Mouse (Mus musculus) bone marrow, adult 2 months (tissue): ENCODE data around the gene Acadm. TPM values are rescaled to one million over a fixed set of nuclear protein-coding genes. Genes with fewer than 3 reads are reported as not detected.
A peak's percentile ranks its signal among the peaks of the same experiment; 100 is the strongest.

Experiments
- H3K27ac ChIP-seq: fragments of 200-500 bp; 2 replicates; pipeline ENCODE4 v1.5.1; 2012; ENCODE audit warnings: low read depth, mild to moderate bottlenecking, control low read depth, inconsistent platforms, low read length; ENCODE audit not compliant: control insufficient read depth, poor library complexity, insufficient read depth
- H3K4me1 ChIP-seq: fragments of 200-500 bp; 2 replicates; pipeline ENCODE4 v1.6.1; 2011; ENCODE audit warnings: low read length; ENCODE audit not compliant: control insufficient read depth, insufficient read depth
- H3K4me3 ChIP-seq: fragments of 200-500 bp; replicated peaks from 2 replicates; pipeline ENCODE3; 2011; ENCODE audit warnings: mild to moderate bottlenecking, low read depth, low read length, control low read depth; ENCODE audit not compliant: control insufficient read depth
- CTCF ChIP-seq: fragments of 200-500 bp; IDR thresholded peaks from 2 replicates; pipeline ENCODE4 v1.5.1; 2011; ENCODE audit warnings: low read length, control low read depth; ENCODE audit not compliant: control insufficient read depth, insufficient read depth
- POLR2A ChIP-seq: fragments of 200-500 bp; IDR thresholded peaks from 2 replicates; pipeline ENCODE4 v1.6.1; 2011; ENCODE audit warnings: low read depth, mild to moderate bottlenecking, control low read depth, low read length, borderline replicate concordance; ENCODE audit not compliant: control insufficient read depth
- WGBS: fragments of 180-500 bp; shearing (Covaris S2); methylation state at CpG from one replicate; pipeline ENCODE4 v1.1.7; 2018; 5-methylcytosine and 5-hydroxymethylcytosine counted together
- polyA plus RNA-seq: library from polyadenylated mRNA; stranded (reverse); fragments of >200 nt; gene quantifications from 2 replicates; pipeline ENCODE4 v1.2.4, GENCODE M21; 2011; ENCODE audit warnings: low replicate concordance; ENCODE audit not compliant: missing spikeins, insufficient read depth, insufficient read length

Acadm gene
- polyA plus RNA-seq, result 34.9 and 65.8 TPM in 2 replicates

- Histone ChIP-seq H3K4me1 (peaks cover 1% of the 10 kb centered on the region; the same call in 1 of the 2 replicates), H3K4me3 (peak within 1 kb of the TSS; percentile 80), H3K27ac (peak within 1 kb of the TSS; percentile 75)
- TF ChIP-seq POLR2A, result peak; percentile 94
- no peak for TF ChIP-seq CTCF
- under 1% methylated on average over 41 of the region's 41 CpGs for WGBS
Measured at GRCm38 (mm10) chr3:153944335-153944990, at the start of gene Acadm. Gene Acadm (minus strand): TSS chr3:153944632.

- TF ChIP-seq CTCF (peak; percentile 40; the same call in 1 of the 2 replicates), POLR2A (no peak)
- Histone ChIP-seq H3K4me1 (no peaks in the 10 kb centered on the region), H3K27ac (no peak overlapping the region), H3K4me3 (no peak overlapping the region)
- 44% methylated on average over 10 of the region's 10 CpGs for WGBS
Measured at GRCm38 (mm10) chr3:153984428-153985340, 40.3 kb upstream of the Acadm start.

DNA sequence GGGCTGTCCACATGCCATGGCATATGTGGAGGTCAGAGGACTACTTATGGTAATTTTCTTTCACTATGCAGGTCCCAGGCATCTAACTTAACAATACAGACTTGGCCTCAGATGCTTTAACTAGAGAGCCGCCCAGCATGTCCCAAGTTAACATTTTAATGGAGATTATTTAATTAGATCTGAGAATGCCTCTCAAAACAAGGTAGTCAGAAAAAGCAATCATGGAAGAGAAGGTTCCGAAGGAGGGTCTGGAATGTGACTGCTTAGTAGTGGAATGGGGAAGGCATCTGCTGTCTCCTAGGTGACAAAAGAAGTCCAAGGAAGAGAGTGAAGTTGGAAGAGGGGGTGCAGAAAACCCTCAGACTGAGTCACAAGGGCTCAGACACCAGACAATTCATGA, 36.2 kb upstream of the Acadm start:
- no peak for TF ChIP-seq CTCF
- no peak overlapping the region for H3K4me3 ChIP-seq
- 81% methylated on average over 2 of the region's 2 CpGs for WGBS
- no peak overlapping the region for H3K27ac ChIP-seq
- H3K4me1 ChIP-seq, result no peaks in the 10 kb centered on the region; the same call in 1 of the 2 replicates

DNA sequence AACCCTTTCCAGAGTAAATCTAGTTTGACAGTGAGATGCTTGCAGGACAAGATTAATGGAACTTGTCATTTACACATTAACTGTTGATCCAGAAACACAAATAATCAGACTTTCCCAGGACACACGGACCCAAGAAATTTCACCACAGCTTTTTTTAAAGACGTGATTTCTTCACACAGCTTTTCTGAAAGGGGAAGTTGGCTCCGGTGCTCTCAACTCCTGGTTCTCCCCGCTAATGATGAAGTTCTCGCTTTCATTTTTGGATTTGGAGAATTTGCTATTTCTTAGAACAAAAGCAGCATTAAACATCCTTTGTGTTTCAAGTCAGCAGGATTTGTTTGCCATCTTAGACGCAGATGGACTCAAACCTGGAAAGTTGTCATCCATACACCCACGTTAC, 31.4 kb upstream of the Acadm start:
- H3K4me1 ChIP-seq, result no peaks in the 10 kb centered on the region; the same call in 1 of the 2 replicates
- H3K4me3 ChIP-seq, result no peak overlapping the region
- no peak overlapping the region for H3K27ac ChIP-seq
- WGBS, result 25% methylated on average over 7 of the region's 7 CpGs
- no peak for TF ChIP-seq CTCF
- TF ChIP-seq POLR2A, result no peak

- WGBS, result 20% methylated on average over 6 of the region's 6 CpGs
- no peak for TF ChIP-seq CTCF
- TF ChIP-seq POLR2A, result no peak
- Histone ChIP-seq H3K4me1 (no peaks in the 10 kb centered on the region; the same call in 1 of the 2 replicates), H3K4me3 (no peak overlapping the region), H3K27ac (no peak overlapping the region)
Measured at GRCm38 (mm10) chr3:153975060-153975459, 30.6 kb upstream of the Acadm start.

DNA sequence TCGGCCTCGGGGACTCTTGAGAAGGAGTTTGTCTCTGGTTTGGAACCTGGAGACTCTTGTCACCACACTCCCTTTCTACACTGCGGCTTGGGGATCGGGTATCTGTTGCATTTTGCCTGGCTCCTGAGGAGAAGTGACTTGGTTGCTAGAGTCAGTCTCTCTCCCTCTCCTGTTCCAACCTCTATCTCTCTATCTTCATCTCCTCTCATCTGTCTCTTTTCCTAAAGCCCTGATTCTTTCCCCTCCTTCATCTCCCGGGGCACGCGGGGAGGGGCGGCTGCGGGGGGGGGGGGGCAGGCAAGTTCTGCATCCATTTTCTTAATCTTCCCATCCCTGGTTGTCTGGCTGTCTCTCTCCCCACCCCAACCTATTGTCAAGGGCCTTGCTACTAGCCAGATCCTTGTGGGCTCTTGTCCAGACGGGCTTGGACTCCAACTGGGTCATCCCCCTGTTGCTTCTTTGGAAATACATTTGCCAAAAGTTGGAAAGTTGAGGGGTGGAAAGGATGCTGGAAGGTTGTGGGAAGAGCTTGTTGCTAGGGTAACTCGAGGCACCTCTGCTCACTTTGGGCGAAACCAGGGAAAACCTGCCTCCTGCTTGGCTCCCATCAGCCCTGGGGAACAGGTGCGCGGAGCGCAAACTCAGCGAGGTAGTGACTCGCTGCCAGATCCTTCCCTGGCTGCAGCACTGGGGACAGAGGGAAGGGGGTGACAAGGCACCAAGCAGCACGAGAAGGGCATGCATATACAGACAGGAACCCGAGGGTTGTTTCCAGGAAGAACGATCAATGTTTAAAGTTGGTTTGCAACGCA, 29.7 kb upstream of the Acadm start:
- TF ChIP-seq POLR2A, result no peak
- no peak for TF ChIP-seq CTCF
- H3K27ac ChIP-seq, result no peak overlapping the region; the same call in 1 of the 2 replicates
- H3K4me3 ChIP-seq, result no peak overlapping the region
- WGBS, result 15% methylated on average over 21 of the region's 21 CpGs
- H3K4me1 ChIP-seq, result no peaks in the 10 kb centered on the region; the same call in 1 of the 2 replicates

DNA sequence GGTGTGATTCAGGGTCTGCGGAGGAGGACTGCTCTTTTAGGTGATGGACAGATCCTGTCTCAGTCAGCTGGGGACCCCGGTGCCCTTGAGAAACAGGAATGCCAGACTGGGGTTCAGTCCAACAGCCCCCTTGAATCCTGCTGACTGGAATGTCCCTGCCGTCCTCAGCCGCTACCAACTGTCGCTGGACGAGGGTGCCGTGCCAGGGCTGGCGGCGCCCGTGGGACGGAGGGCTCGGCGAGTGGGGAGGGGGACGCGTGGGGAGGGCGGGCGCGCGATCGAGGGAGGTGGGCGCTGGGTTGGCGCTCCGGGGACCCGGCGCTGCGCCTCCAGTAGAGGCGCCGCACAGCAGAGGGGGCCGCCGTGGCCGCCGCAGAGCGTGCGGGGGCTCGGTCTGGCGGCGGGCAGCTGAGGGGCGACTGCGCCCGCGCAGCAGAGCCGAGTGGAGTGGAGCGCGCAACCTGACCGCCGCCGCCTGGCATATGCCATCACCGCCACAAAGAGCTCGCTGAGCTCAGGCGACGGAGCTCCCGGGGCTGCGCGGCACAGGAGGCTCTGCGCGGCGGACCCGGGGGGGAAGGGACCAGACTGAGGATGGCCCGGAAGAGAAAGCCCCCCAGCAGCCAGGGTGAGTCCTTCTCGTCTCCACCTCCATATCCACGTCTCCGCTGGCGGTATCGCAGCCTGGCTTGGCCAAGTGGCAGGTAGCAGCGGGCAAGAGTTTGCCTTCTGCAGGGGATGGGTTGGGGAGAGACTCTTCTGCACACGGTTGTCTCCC, 28.9 kb upstream of the Acadm start, which contains the start of gene Slc44a5:
Slc44a5 (plus strand) TSS at position 266 of the 778 bp plus-strand sequence.
- Histone ChIP-seq H3K4me1 (no peaks in the 10 kb centered on the region; the same call in 1 of the 2 replicates), H3K27ac (peak within 1 kb of the TSS; percentile 33; the same call in 1 of the 2 replicates), H3K4me3 (no peak within 1 kb of the TSS)
- 2% methylated on average over 66 of the region's 66 CpGs for WGBS
- TF ChIP-seq POLR2A (no peak), CTCF (no peak)
